Mouse (Mus musculus) inflammation-experienced regulatory T-cells (primary cell): ENCODE results near the gene Fgf7. TPM values are rescaled to one million over a fixed set of nuclear protein-coding genes. Genes with fewer than 3 reads are reported as not detected.

ENCODE experiments used
- polyA plus RNA-seq, 2 experiments: library from polyadenylated mRNA; unstranded; fragments of 100-300 nt; shearing (Covaris generic); gene quantifications; one replicate each; pipeline ENCODE4 v1.2.1; 2017

Gene Fgf7
- polyA plus RNA-seq = under 1 TPM in 1 of 2 experiments, not detected in 1; 0.57 TPM

GRCm38 (mm10) chr2:126034379-126035005, at the start of gene Fgf7:
Gene Fgf7, plus strand, starts transcription at chr2:126034658.

Other genes with a start within 250 kb of the Fgf7 start
- gene Galk2, start 175.5 kb upstream of the Fgf7 start, polyA plus RNA-seq = 10 to 100 TPM; 31.3 to 33.3 TPM
- 10 to 100 TPM; 42.6 to 49.2 TPM for gene Cops2, start 175.5 kb upstream of the Fgf7 start, polyA plus RNA-seq
- not detected for gene Fam227b, start 117.3 kb downstream of the Fgf7 start, polyA plus RNA-seq
- gene Dtwd1, start 117.5 kb downstream of the Fgf7 start, polyA plus RNA-seq = 10 to 100 TPM; 11.8 to 14.6 TPM
- gene Gm17555, start 180.4 kb downstream of the Fgf7 start, polyA plus RNA-seq = not detected